Mouse (Mus musculus) hindbrain, embryonic 15.5 days (tissue): ENCODE data around the gene S1pr3. TPM values are rescaled to one million over a fixed set of nuclear protein-coding genes. Genes with fewer than 3 reads are reported as not detected.

ENCODE experiments used
- polyA plus RNA-seq: library from polyadenylated mRNA; unstranded; fragments of >200 nt; fragmentation: Nextera tagmentation; extraction: Ambion mirVana; gene quantifications from 2 replicates; pipeline ENCODE4 v1.2.1, GENCODE M21; 2015

Gene S1pr3
- polyA plus RNA-seq, 1 experiment from 2014 or later: 15.3 TPM

Other genes starting within 250 kb of the S1pr3 start
- gene Nxnl2, start 237.6 kb upstream of the S1pr3 start, polyA plus RNA-seq: 3.4 and 4.0 TPM in 2 replicates
- gene Shc3, start 160.8 kb downstream of the S1pr3 start, polyA plus RNA-seq: 7.3 and 8.4 TPM in 2 replicates
- gene Cks2, start 236.6 kb downstream of the S1pr3 start, polyA plus RNA-seq: 54.9 and 73.6 TPM in 2 replicates
- gene Secisbp2, start 243.1 kb downstream of the S1pr3 start, polyA plus RNA-seq: 27.7 and 32.0 TPM in 2 replicates